Mouse (Mus musculus): ENCODE data around the gene Btbd1.

- TF ChIP-seq CTCF (IDR thresholded peaks at IDR 0.05; ENCODE audit: borderline replicate concordance, insufficient read depth, low read depth, low read length) (no peak), POLR2A (IDR thresholded peaks at IDR 0.05; ENCODE audit: borderline replicate concordance, insufficient read depth, low read length) (no peak)
Measured at GRCm38 (mm10) chr7:81824906-81825305, 4.3 kb downstream of the Btbd1 start.
